Comparison of ENCODE assay signal across 18 mouse cellular contexts in the genomic region with DNA sequence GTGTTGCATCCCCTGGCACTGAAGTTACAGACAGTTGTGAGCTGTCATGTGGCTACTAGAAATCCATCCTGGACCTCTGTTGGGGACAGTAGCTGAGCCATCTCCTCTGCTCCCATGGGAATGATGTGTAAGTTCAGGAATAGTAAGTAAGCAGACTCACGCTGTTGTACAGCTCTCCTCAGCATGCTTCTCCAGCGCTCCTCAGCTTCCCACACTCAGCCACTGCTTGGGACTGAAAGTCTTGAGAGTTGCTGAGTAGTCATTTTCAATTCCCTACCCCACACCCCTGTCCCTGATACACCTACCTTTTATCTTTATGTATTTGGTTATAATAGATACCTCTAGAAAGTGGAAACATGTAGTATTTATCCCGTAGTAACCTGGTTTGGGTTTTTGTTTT.
"Had no signal": no experiment of that assay in that cellular context is flagged by ENCODE, and none has a peak within 500 bp of the region (broad histone marks: within the 10 kb centered on the region; RNA-seq: fewer than 3 reads in every experiment).

No protein-coding gene starts in this region.

- ATAC-seq: liver, postnatal 0 days; lung, postnatal 0 days had no signal

- H3K4me2 ChIP-seq: limb, embryonic 13.5 days; lung, embryonic 14.5 days; midbrain, embryonic 11.5 days; stomach, embryonic 15.5 days had no signal

- H3K36me3 ChIP-seq: limb, embryonic 10.5 days; stomach, embryonic 15.5 days had no signal

- H3K9me3 ChIP-seq: limb, embryonic 10.5 days; limb, embryonic 13.5 days; stomach, embryonic 15.5 days had no signal

- H3K27ac ChIP-seq: kidney, postnatal 0 days; layer of hippocampus, adult 2 months; limb, embryonic 10.5 days; limb, embryonic 13.5 days; liver, embryonic 14.5 days; macrophage; stomach, embryonic 15.5 days had no signal

- H3K4me3 ChIP-seq: layer of hippocampus, adult 2 months; limb, embryonic 10.5 days; limb, embryonic 13.5 days; stomach, embryonic 15.5 days had no signal

- DNase-seq: kidney, adult 2 months; kidney, postnatal 25 days; layer of hippocampus, adult 9-11 months; liver; liver, postnatal 0 days; lung, embryonic 14.5 days; midbrain, embryonic 14.5 days; right cerebral cortex, postnatal 14 days; right cerebral cortex, postnatal 4 days had no signal

- H3K27me3 ChIP-seq: limb, embryonic 13.5 days; stomach, embryonic 15.5 days had no signal

- H3K9ac ChIP-seq: limb, embryonic 13.5 days; liver, embryonic 14.5 days; liver, postnatal 0 days; lung, embryonic 14.5 days; stomach, embryonic 15.5 days had no signal

- H3K4me1 ChIP-seq: limb, embryonic 10.5 days had no signal
